Comparison of ENCODE assay signal across 13 mouse cellular contexts in genomic region chr12:35063697-35064468, GRCm38 (mm10). TPM values are rescaled to one million over a fixed set of nuclear protein-coding genes. Genes with fewer than 3 reads are reported as not detected.
DNase-seq lines count a peak whose midpoint lies in the region; ATAC-seq and TF ChIP-seq lines count a peak whose summit lies in the region.
"Had no signal": no experiment of that assay in that cellular context is flagged by ENCODE, and none has a peak within 500 bp of the region (broad histone marks: within the 10 kb centered on the region; RNA-seq: fewer than 3 reads in every experiment).

No protein-coding gene starts in this region.

- H3K9ac ChIP-seq in hindbrain, postnatal 0 days (replicated peaks; ENCODE audit: low read length), result no peak overlapping the region
- H3K9ac ChIP-seq in hindbrain, embryonic 12.5 days, result no peak overlapping the region
- H3K9ac ChIP-seq: embryonic facial prominence, embryonic 13.5 days; heart, embryonic 15.5 days; limb, embryonic 12.5 days; liver, postnatal 0 days had no signal

- H3K4me3 ChIP-seq in hindbrain, postnatal 0 days (ENCODE audit: low read length), result no peak overlapping the region
- H3K4me3 ChIP-seq in hindbrain, embryonic 12.5 days, result no peak overlapping the region
- H3K4me3 ChIP-seq: embryonic facial prominence, embryonic 13.5 days; heart, embryonic 15.5 days; limb, embryonic 12.5 days had no signal

- no peak for TF ChIP-seq CTCF in hindbrain, postnatal 0 days (IDR thresholded peaks at IDR 0.05; ENCODE audit: low read depth)

- peak; percentile 48 for DNase-seq in hindbrain, postnatal 0 days (ENCODE audit: low spot score)
- DNase-seq in brain, adult 2 months (ENCODE audit: low read depth, low spot score), result peak; percentile 98
- peak; percentile 82 for DNase-seq in cerebellum, postnatal 10 days
- no peak for DNase-seq in spleen, postnatal 4 days (ENCODE audit: low spot score in 2 of 2)
- no peak for DNase-seq in heart, postnatal 10 days
- DNase-seq: liver, postnatal 0 days had no signal

- intact Hi-C loops in heart, postnatal 10 days (cut with DNase I), result no loop called here

- no peak overlapping the region for H3K27ac ChIP-seq in hindbrain, postnatal 0 days
- H3K27ac ChIP-seq in hindbrain, embryonic 12.5 days, result no peak overlapping the region
- H3K27ac ChIP-seq: embryonic facial prominence, embryonic 13.5 days; heart, embryonic 15.5 days; limb, embryonic 12.5 days; stomach, postnatal 0 days had no signal

- no peak overlapping the region for H3K4me2 ChIP-seq in hindbrain, postnatal 0 days (ENCODE audit: low read depth, low read length)
- no peak overlapping the region for H3K4me2 ChIP-seq in hindbrain, embryonic 12.5 days (replicated peaks)
- H3K4me2 ChIP-seq: embryonic facial prominence, embryonic 13.5 days; heart, embryonic 15.5 days; limb, embryonic 12.5 days had no signal

- no peaks in the 10 kb centered on the region for H3K4me1 ChIP-seq in hindbrain, postnatal 0 days (ENCODE audit: insufficient read depth, low read length)
- no peaks in the 10 kb centered on the region for H3K4me1 ChIP-seq in hindbrain, embryonic 12.5 days
- H3K4me1 ChIP-seq: embryonic facial prominence, embryonic 13.5 days; limb, embryonic 12.5 days had no signal

- ATAC-seq in hindbrain, postnatal 0 days, result peak; percentile 66; the same call in 1 of the 2 replicates
- no peak for ATAC-seq in hindbrain, embryonic 12.5 days (ENCODE audit: low FRiP score)
- ATAC-seq in CD4-positive, CD25-positive, alpha-beta regulatory T cell, adult 4 months, result peak; percentile 43
- ATAC-seq: activated CD4-positive, CD25-positive, alpha-beta regulatory T cell, adult 4 months; liver, postnatal 0 days had no signal

- no peaks in the 10 kb centered on the region for H3K36me3 ChIP-seq in hindbrain, postnatal 0 days (ENCODE audit: insufficient read depth, low read length)
- no peaks in the 10 kb centered on the region for H3K36me3 ChIP-seq in hindbrain, embryonic 12.5 days
- H3K36me3 ChIP-seq: embryonic facial prominence, embryonic 13.5 days; heart, embryonic 15.5 days; limb, embryonic 12.5 days had no signal

- H3K27me3 ChIP-seq in hindbrain, postnatal 0 days (ENCODE audit: insufficient read depth, low read length), result no peaks in the 10 kb centered on the region
- no peaks in the 10 kb centered on the region for H3K27me3 ChIP-seq in hindbrain, embryonic 12.5 days
- H3K27me3 ChIP-seq: embryonic facial prominence, embryonic 13.5 days; heart, embryonic 15.5 days; limb, embryonic 12.5 days had no signal

- WGBS in hindbrain, postnatal 0 days, result 34% methylated on average over 3 of the region's 3 CpGs
- WGBS in hindbrain, embryonic 12.5 days, result 60% methylated on average over 3 of the region's 3 CpGs

- H3K9me3 ChIP-seq in hindbrain, postnatal 0 days (ENCODE audit: low read length), result no peaks in the 10 kb centered on the region
- no peaks in the 10 kb centered on the region for H3K9me3 ChIP-seq in hindbrain, embryonic 12.5 days (replicated peaks)
- H3K9me3 ChIP-seq: embryonic facial prominence, embryonic 13.5 days; heart, embryonic 15.5 days; limb, embryonic 12.5 days had no signal

RNA-seq across cellular contexts. Expression of gene Snx13, which starts 16.9 kb away (rescaled TPM):
- total RNA-seq in hindbrain, postnatal 0 days (2014; rRNA removed), result 17.6 and 18.0 TPM in 2 replicates
- polyA plus RNA-seq in hindbrain, postnatal 0 days (2015; fragmentation: Nextera tagmentation; extraction: Ambion mirVana), result 22.6 and 23.0 TPM in 2 replicates
- polyA plus RNA-seq in hindbrain, embryonic 12.5 days (2016; fragmentation: Nextera tagmentation; extraction: Ambion mirVana), result 24.7 and 28.2 TPM in 2 replicates
- 10 to 100 TPM; 25.6 to 27.6 TPM for polyA plus RNA-seq in CD4-positive, CD25-positive, alpha-beta regulatory T cell, adult 4 months (2017; shearing (Covaris generic))
- 10 to 100 TPM; 59.5 to 64.5 TPM for total RNA-seq in heart, postnatal 10 days (2021)

Comparison
In these comparisons a context has a peak if more than half of its experiments do, and no peak if none do; other contexts are left out.
1. DNase-seq: peak in hindbrain, postnatal 0 days (single experiment), brain, adult 2 months (single experiment) and cerebellum, postnatal 10 days (2 of 2); none in spleen, postnatal 4 days (0 of 2) and heart, postnatal 10 days (0 of 2).